Mouse (Mus musculus): Measurements from ENCODE around the gene Prkn.

DNA sequence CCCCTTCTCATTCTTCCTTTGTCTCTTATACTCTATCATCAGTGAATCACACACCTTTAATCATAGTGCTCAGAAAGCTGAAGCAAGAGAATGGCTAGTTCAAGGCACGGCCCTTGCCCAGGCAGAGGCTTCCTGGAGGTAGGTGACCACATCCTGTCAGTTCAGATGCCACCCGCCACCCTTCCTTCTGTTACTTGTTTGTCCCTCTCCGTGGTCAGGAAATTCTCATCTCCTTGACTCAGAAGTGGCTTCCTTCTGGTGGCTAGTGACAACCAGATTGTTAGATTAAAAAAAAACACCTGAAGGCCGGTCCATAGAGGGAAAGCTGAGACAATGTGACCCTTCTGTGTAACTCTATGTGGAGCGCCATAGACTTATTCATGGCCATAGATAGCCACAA, 710.4 kb downstream of the Prkn start:
- TF ChIP-seq POLR2A (IDR thresholded peaks at IDR 0.05; ENCODE audit: insufficient read depth, low read depth, low read length) (no peak), CTCF (IDR thresholded peaks at IDR 0.05) (no peak), EP300 (IDR thresholded peaks at IDR 0.05; ENCODE audit: insufficient read depth, low read depth, low read length) (no peak)
